Mouse (Mus musculus): Measurements from ENCODE around the gene Wnk2.

DNA sequence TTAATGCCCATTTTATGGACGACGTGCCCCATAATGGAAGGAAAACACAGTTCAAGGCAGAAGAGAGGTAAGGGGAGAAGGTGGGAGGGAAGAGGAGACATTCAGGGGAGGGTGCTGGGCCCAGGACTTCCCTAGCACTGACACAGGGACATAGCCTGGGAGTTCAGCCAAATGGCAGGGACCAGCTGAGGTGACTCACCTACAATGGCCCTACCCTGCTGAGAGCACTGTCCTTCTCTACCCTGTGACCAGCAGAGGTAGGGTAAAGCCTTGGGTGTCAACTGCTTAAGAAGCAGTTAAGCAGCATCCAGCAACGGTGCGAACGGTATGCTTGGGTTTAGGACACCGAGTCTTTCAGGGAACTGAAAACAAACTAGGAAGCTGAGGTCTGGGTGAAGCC lies 58.9 kb downstream of the Wnk2 start:
- TF ChIP-seq POLR2A (IDR thresholded peaks at IDR 0.05; ENCODE audit: extremely low read depth, insufficient read depth, low read length) (no peak), CTCF (IDR thresholded peaks at IDR 0.05; ENCODE audit: extremely low read depth, insufficient read depth, low read length) (no peak)

Measured in cortical plate, adult 2 months (tissue).